Mouse (Mus musculus) lung, adult 18-20 months (tissue): ENCODE results near the gene Xpo6.

ENCODE experiments used
- DNase-seq, 2 experiments: peaks; one replicate each; pipeline ENCODE4 v3.0.0; 2022; ENCODE audit warnings: mixed read lengths in 2 of 2

Xpo6 gene

DNA sequence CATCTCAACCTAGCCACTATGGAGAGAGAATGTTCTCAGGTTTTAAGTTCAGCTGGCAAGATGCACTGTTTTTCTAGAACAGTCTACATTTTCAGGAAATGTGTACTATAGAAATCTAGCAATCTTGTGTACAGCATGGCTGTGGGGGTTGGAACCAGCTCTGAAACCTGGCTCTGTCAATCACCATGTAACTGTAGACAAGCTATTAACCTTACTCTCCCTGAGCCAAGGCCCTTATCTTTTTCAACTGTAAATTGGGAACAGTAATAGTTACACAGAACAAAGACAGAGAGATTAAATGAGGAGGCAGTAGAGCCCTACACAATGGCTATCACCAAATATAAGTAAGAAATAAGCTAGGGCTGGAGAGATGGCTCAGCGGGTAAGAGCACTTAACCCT is 8.8 kb downstream of the Xpo6 start:
- no peak for DNase-seq

DNA sequence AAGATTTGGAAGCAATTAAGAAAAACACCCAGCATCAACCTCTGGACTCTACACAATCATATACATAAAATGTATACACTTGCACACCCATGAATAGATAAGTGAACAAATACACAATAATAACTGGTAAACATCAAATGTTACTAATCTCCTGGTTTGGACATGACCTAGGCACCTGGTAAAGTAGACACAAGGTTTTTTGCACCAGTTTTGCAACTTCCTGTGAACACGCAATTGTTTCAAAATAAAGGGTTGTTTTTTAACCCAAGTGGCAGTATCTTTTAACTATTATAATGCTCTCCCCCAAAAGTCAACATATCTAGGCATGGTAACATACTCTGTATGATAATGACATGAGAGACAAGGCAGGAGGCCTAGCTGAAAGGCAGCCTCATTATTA is 10.8 kb downstream of the Xpo6 start:
- no peak for DNase-seq

- no peak for DNase-seq
Measured at GRCm38 (mm10) chr7:126185999-126186398, 14.3 kb downstream of the Xpo6 start.

DNA sequence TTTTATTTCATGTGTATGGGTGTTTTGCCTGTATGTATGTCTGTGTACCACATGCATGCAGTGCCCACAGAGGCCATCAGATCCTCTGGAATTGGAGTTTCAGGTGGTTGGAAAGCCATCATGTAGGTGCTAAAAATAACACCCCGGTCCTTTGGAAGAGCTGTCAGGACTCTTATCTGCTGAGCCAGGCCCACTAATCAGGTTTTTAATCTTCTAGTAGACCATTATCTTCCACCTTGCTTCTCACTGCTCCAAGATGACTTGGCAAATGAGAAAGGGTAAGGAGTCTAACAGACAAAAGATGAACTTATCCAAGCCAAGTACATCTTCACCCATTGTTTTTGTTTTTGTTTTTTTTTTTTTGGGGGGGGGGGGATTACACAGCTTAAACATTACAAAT is 16.7 kb downstream of the Xpo6 start:
- no peak for DNase-seq

GRCm38 (mm10) chr7:126181487-126181886 is 18.8 kb downstream of the Xpo6 start:
- no peak for DNase-seq

- peak; percentile 15 to 33 for DNase-seq
Measured at GRCm38 (mm10) chr7:126180956-126181355, 19.3 kb downstream of the Xpo6 start.

GRCm38 (mm10) chr7:126178804-126179203 is 21.5 kb downstream of the Xpo6 start:
- no peak for DNase-seq

DNA sequence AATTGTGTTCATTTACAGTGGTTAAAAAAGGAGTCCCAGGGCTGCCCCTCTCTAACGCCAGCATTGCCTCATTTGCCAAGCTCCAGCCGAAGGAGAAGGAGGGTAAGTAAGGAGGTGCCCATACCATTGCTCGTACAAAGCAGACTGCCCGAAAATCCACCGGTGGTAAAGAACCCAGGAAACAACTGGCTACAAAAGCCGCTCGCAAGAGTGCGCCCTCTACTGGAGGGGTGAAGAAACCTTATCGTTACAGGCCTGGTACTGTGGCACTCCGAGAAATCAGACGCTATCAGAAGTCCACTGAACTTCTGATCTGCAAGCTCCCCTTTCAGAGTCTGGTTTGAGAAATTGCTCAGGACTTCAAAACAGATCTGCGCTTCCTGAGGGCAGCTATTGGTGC is 24.3 kb downstream of the Xpo6 start:
- no peak for DNase-seq

GRCm38 (mm10) chr7:126175456-126175855 is 24.8 kb downstream of the Xpo6 start:
- DNase-seq = no peak

DNA sequence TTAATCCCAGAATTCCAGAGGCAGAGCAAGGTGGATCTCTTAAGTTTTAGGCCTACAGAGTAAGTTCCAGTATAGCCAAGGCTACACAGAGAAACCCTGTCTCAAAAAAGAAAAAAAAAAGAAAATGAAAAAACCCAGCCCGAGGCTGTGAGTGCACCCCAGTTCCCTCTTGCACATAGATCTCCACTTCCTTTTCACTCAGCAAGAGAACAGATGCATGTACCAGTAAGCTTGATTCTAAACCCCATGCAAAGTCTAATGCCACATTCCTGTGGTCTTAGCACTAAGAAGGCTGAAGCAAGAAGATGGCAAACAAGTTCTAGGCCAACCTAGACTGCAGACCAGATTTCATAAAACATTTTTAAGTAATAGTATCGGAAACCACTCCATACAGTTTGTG is 25.4 kb downstream of the Xpo6 start:
- DNase-seq = no peak

DNA sequence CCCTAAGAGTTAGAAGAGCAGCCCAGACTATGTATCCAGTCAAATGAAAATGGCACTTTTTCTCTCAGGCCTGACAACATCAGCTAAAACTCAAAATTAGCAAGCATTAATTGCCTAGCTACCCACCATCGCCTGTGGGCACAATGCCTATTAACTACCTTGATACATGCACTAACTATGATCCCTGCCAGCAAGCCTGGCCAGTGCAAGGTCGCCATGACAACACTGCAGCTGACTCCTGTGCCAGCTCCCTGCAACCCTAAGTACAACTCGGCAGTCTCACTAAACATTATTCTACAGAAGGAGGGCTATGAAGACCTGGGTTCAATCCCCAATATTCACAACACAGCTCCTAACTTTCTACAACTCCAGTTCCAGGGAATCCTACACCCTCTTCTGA is 28.3 kb downstream of the Xpo6 start:
- DNase-seq = no peak

- DNase-seq = peak in 1 of 2 experiments; percentile 20
Measured at GRCm38 (mm10) chr7:126168584-126168983, 31.7 kb downstream of the Xpo6 start.

GRCm38 (mm10) chr7:126167426-126167825 is 32.9 kb downstream of the Xpo6 start:
- DNase-seq = no peak

DNA sequence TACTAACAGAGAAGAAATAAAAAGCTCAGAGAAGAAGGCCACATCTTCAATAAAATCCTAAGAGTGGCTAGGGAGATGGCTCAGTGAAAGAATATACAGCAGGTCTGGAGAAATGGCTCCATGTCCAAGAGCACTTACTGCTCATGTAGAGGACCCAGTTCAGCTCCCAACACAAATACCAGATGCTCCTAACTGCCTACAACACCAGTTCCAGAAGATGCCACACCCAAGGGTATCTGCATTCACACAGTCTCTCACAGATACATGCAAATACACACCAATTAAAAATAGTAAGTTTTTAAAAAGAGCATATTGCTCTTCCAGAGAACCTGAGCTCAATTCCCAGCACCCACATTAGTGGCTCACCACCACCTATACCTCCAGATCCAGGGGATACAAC is 33.7 kb downstream of the Xpo6 start:
- no peak for DNase-seq

DNA sequence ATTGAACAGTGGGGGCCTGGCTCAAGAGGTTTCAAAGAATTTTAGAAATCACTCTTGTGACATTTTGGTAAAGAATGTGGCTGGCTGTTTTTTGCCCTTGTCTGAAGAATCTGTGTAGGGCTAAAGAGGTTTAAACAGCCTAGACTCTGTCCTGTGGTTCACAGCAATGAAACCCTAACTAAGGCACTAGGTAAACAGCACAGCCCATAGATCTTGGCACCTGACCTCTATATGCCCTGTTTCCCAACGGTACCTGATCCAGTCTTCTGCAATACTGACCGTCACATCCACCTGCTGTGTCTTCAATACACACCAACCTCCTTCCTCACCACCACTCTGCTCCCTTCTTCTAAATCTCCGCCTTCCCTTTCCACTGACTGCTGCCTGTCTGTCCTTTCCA is 42.1 kb downstream of the Xpo6 start:
- no peak for DNase-seq

DNA sequence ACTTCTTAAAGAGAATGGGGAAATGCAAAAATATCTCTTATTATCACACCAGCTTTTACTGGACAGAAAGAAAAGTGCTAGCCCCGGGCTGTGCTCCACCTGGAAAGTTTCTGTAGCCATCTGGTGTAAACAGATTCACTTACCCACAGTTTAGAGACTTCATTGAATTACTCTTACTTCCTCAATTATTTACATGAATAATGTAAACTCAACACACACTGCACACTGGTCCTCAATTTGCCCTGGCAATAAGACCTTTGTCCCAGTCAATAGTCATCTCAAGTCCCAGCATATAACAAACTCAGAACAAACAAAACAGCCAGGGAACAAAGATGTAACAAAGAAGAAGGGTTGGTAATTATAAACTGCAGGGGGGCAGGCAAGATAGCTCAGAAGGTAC is 44.6 kb downstream of the Xpo6 start:
- DNase-seq = no peak

DNA sequence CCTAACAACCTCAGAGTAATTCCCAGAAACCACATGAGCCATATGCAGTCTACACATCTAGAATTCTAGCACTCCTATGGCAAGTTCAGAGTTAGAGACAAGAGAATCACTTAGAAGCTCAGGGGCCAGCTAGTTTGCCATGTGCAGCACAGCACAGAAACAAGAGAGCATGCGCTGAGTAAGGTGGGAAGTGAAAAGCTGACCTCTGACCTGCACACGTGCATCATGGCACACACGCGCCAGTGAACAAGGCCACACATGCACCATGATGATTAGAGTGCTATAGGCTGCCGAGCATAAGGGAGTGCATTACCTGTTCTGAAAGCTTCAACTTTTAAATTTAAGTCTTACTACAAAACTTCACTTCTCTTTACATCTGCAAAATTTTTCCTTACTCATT is 45.6 kb downstream of the Xpo6 start:
- no peak for DNase-seq

DNA sequence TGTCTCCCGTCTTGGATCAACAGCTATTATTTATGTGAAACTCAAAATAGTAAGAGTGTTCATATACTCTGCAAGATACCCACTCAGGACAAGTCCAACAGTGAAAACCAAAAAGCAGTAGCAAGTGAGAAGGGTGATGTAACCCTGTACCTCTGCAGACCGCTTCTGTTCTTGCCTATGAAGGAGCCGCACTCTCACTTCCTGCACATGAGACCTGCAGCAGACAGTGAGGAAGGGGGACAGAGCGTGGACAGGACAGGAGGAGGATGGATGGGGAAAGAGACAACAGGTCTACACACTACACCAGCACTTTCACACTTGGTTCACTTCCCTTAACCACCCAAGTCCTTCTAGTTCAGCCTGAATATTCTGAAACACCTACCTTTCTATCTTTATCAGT is 48.0 kb downstream of the Xpo6 start:
- no peak for DNase-seq

DNA sequence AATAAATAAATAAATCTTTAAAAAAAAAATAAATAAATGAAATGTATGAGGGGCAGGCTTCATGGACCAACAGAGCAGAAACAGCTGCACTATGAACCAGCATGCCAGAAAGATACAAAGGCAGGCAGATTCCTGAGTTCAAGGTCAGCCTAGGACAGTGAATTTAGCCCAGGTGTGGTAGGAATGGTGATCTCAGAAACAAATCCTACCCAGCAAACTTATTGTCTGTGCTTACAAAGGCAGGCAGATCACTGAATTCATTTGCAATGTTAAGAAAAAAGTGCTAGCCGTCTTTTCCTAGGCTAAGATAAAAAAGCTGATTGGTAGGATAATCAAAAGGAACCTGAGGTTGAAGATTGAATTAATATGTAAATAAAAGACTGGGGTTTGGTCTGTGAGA is 54.1 kb downstream of the Xpo6 start:
- no peak for DNase-seq

- DNase-seq = no peak
Measured at GRCm38 (mm10) chr7:126144364-126144763, 55.9 kb downstream of the Xpo6 start.

DNA sequence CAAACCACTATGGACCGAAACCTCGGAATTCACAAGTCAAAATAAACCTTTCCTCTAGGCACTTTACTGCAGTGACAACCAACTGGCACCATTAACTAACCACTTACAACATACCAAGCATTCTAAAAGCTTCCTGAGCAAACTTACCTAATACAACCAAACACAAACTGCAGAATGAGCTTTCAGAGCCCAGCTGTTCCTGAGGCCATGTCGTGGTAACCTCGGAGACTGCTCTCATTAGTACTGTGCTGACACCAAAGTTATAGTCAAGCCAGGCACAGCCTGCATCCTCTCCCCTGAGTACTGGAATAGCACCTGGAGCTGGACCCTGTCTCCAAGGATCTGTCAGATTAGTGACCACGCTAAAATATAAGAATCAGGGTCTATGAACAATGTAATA is 62.5 kb downstream of the Xpo6 start:
- no peak for DNase-seq

DNA sequence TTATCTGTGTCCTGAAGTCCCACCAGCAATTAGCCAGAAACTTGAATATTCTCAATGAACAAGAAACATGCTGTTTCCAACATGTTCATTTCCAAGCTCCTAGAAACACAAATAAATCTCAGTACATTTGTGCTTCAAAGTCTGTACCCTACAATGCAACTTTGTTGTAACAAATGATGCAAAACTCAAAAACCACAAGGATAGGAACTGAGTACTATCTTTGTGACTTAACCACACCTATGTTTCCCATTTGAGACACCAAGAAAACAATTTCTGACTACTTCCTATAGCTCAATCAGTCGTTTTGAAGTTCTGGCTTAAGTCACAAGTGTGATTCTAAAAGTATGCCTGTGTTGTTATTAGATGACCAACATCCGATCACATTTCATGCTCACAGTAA is 64.9 kb downstream of the Xpo6 start:
- DNase-seq = no peak

- peak in 1 of 2 experiments; percentile 12 for DNase-seq
Measured at GRCm38 (mm10) chr7:126134634-126135321, 65.5 kb downstream of the Xpo6 start.

- DNase-seq = no peak
Measured at GRCm38 (mm10) chr7:126127673-126128072, 72.6 kb downstream of the Xpo6 start.

DNA sequence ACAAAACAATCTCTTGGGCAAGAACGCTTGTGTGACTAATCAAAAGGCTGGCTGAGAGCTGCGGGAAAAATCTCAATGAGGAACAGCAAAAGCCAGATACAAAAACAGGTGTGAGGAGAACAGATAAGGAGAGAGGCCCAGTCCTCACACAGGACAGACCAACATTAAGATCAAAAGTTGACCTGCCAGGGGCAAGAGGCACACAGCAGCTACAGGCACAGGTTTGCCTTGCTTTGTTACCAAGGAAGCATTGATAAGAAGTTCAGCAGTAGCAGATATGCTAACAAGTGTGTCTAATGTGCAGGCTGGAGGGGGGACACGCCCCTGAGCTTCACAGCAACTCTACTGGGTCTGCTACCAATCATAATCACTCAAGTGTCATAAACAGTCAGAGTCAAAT is 73.8 kb downstream of the Xpo6 start:
- no peak for DNase-seq
